Mouse (Mus musculus) spleen, adult 12 weeks (tissue): ENCODE results near the gene Tuft1.

Source experiments
- DNase-seq: peaks from one replicate; pipeline ENCODE4 v3.0.0; 2022; ENCODE audit warnings: low spot score

Tuft1 gene

GRCm38 (mm10) chr3:94591066-94591465 is 67.6 kb downstream of the Tuft1 start:
- DNase-seq: no peak

DNA sequence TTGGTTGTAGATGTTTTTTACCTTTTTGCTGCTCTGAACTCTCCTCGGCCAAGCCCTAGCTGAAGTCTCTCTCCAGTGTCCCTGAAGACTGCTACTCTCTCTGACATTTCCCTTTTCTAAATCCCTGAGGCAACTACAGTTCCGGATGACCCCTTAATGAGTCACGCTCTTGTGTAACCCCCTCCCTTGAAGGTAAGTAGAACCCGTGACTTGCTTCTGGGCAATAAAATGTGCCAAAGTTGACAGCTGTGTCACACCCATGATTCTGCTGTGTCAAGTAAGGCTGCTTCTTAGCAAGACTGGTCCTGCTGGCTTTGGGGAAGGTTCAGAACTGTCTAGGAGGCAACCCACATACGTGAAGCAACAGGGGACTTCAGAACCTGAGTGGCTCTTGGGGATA is 70.7 kb downstream of the Tuft1 start:
- no peak for DNase-seq

DNA sequence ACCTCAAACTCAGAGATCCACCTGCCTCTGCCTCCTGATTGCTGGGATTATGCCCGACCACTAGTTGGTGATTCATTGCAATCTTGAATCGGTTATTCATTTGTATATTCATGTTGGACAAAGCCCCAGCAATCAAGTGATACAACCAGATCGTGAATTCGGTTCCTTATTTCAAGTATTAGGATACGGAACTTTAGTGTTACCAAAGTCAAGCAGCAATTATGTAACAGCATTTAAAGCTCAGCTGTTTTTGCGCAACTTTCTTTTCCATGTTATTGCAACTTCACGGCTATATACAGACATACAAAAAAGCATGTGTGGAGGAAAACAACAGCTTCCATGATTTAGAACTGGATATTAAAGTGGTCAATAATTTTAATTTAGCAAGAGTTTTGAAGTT is 75.7 kb downstream of the Tuft1 start:
- no peak for DNase-seq

DNA sequence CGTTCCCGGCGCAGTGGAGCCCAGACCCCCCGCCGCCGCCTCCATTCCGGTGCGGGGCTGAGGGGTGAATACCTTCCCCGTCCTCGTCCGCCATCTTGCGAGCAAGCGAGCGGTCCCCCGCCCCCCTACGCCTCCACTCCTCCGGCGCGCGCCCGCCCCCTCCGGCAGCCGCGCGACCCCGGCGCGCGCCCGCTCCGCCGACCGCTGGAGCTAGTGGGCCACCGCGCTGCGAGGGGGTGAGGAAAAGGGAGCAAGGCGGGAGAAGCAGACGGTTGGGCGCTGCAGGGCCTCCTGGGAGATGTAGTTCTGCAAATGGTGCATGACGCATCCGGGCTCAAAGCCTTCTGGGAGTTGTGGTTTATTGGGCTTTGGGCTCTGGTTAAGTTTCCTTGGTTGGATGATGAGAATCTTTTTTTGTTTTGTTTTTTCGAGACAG is 76.2 kb downstream of the Tuft1 start, which contains the start of gene Snx27:
Gene Snx27 (minus strand): TSS at position 261 of the 436 bp plus-strand sequence.
- DNase-seq: peak; percentile 67

GRCm38 (mm10) chr3:94581793-94582455 is 76.7 kb downstream of the Tuft1 start:
- DNase-seq: no peak

GRCm38 (mm10) chr3:94581138-94581780 is 77.4 kb downstream of the Tuft1 start:
- DNase-seq: no peak

DNA sequence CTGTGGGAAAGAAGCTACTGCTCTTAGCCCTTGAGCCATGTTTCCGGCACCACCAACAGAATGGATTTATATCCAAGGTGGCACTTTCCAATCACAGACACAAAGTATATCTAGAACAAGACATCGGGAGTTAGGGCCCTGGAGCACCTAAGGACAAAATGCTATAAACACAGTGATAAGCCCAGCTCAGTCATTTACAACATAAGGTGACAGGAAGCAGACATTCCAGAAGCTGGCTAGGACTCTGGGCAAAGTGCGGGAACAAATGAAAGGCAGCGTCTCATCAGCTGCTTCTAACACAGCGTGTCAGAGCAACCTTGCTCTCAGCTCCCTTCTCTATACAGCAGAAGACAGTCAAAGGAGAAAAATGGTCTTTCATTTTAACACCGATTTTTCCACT is 84.2 kb downstream of the Tuft1 start:
- no peak for DNase-seq

- DNase-seq: no peak
Observed at GRCm38 (mm10) chr3:94567242-94567641, 91.4 kb downstream of the Tuft1 start.

- DNase-seq: no peak
Observed at GRCm38 (mm10) chr3:94565557-94565956, 93.1 kb downstream of the Tuft1 start.

- no peak for DNase-seq
Observed at GRCm38 (mm10) chr3:94565127-94565526, 93.5 kb downstream of the Tuft1 start.

GRCm38 (mm10) chr3:94564356-94565010 is 94.2 kb downstream of the Tuft1 start:
- no peak for DNase-seq

GRCm38 (mm10) chr3:94563163-94563562 is 95.5 kb downstream of the Tuft1 start:
- no peak for DNase-seq
